Mouse (Mus musculus) olfactory bulb, adult 2 months (tissue): ENCODE measurements around the gene Gm5431.

Experiments
- CTCF ChIP-seq: fragments of 200-500 bp; IDR thresholded peaks from 2 replicates; pipeline ENCODE4 v1.5.1; 2012; ENCODE audit warnings: low read depth, mild to moderate bottlenecking, low read length, moderate library complexity; ENCODE audit not compliant: insufficient read depth
- POLR2A ChIP-seq: fragments of 200-500 bp; IDR thresholded peaks from 2 replicates; pipeline ENCODE4 v1.6.1; 2012; ENCODE audit warnings: mild to moderate bottlenecking, low read depth, low read length, moderate library complexity; ENCODE audit not compliant: insufficient read depth

DNA sequence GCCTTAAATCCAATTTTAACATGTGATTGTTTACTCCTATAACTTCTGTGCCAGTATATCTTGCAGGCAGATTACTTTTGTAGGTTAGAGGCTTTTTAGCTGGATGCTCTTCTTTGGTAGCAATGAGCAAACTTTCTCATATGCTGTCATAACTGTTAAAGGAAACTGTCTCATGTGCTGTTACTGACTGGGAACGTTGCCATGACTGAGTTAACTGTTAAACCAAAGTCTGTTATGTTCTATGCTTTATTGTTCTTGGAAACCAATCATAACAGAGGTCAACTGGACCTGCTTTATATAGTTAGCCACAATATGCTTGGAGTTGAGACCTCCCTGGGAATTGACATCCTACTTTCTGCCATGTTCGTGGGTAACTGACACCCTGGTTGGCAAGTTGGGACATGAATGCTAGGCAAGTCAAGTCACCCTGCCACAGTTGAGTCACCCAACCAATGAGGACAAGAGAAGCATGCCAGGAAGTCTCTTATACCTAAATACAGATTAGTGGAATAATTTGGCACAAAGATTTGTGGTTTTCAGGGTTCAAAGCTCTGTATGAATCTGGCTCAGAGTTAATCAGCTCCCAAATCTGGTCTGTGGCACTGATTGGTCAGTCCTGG is 3.1 kb downstream of the Gm5431 start:
- no peak for TF ChIP-seq POLR2A
- no peak for TF ChIP-seq CTCF
